Mouse (Mus musculus) adrenal gland, adult (tissue): ENCODE data around the gene Prmt2.

Source experiments
- DNase-seq, 2 experiments: peaks; one replicate each; pipeline ENCODE4 v3.0.0; 2022 to 2023; ENCODE audit warnings: low spot score in 1 of 2; ENCODE audit not compliant: inconsistent age in 2 of 2

Gene Prmt2

GRCm38 (mm10) chr10:76237341-76238225, at the start of gene Prmt2:
Prmt2 (minus strand) TSS chr10:76237865.
- DNase-seq = peak; percentile 95 to 97

- DNase-seq = no peak
Measured at GRCm38 (mm10) chr10:76278541-76279097, 41.0 kb upstream of the Prmt2 start.

- DNase-seq = no peak
Measured at GRCm38 (mm10) chr10:76275256-76275655, 37.6 kb upstream of the Prmt2 start.

- peak in 1 of 2 experiments; percentile 53 for DNase-seq
Measured at GRCm38 (mm10) chr10:76271238-76271637, 33.6 kb upstream of the Prmt2 start.

GRCm38 (mm10) chr10:76262431-76262830, 24.8 kb upstream of the Prmt2 start:
- no peak for DNase-seq

- no peak for DNase-seq
Measured at GRCm38 (mm10) chr10:76261447-76261846, 23.8 kb upstream of the Prmt2 start.

GRCm38 (mm10) chr10:76260358-76261059, 22.8 kb upstream of the Prmt2 start:
- DNase-seq = no peak

GRCm38 (mm10) chr10:76259566-76260232, 22.0 kb upstream of the Prmt2 start:
- no peak for DNase-seq

GRCm38 (mm10) chr10:76257719-76258390, 20.2 kb upstream of the Prmt2 start:
- DNase-seq = peak; percentile 51 to 81

- no peak for DNase-seq
Measured at GRCm38 (mm10) chr10:76257231-76257630, 19.6 kb upstream of the Prmt2 start.

- peak; percentile 34 to 59 for DNase-seq
Measured at GRCm38 (mm10) chr10:76255617-76256016, 18.0 kb upstream of the Prmt2 start.

GRCm38 (mm10) chr10:76253536-76253935, 15.9 kb upstream of the Prmt2 start, which contains the start of gene S100b:
S100b (plus strand) TSS chr10:76253853.
- DNase-seq = no peak

GRCm38 (mm10) chr10:76253079-76253478, 15.4 kb upstream of the Prmt2 start:
- no peak for DNase-seq

- no peak for DNase-seq
Measured at GRCm38 (mm10) chr10:76250870-76251269, 13.2 kb upstream of the Prmt2 start.

GRCm38 (mm10) chr10:76248647-76248968, 10.9 kb upstream of the Prmt2 start:
- no peak for DNase-seq

GRCm38 (mm10) chr10:76247960-76248646, 10.4 kb upstream of the Prmt2 start:
- DNase-seq = no peak

- DNase-seq = no peak
Measured at GRCm38 (mm10) chr10:76246601-76247000, 8.9 kb upstream of the Prmt2 start.

- no peak for DNase-seq
Measured at GRCm38 (mm10) chr10:76245106-76245505, 7.4 kb upstream of the Prmt2 start.

- DNase-seq = no peak
Measured at GRCm38 (mm10) chr10:76239401-76239800, 1.7 kb upstream of the Prmt2 start.

- DNase-seq = no peak
Measured at GRCm38 (mm10) chr10:76229627-76230026, 8.0 kb downstream of the Prmt2 start.
